Mouse (Mus musculus) heart, postnatal 10 days (tissue): ENCODE measurements around the gene Polr2f. TPM values are rescaled to one million over a fixed set of nuclear protein-coding genes. Genes with fewer than 3 reads are reported as not detected.

ENCODE experiments used
- DNase-seq, 2 experiments: peaks; one replicate each; pipeline ENCODE4 v3.0.0; 2021
- intact Hi-C: fragments of 180-260 bp; cut with DNase I; formaldehyde crosslinking; loops from one replicate; pipeline ENCODE4 v1.15.1; 2025
- total RNA-seq, 2 experiments: library from RNA; stranded (reverse); gene quantifications; 2 replicates each; pipeline ENCODE4 v1.2.3; 2021

The Polr2f gene
- total RNA-seq, 2 experiments from 2014 or later: 118 to 130 TPM

DNA sequence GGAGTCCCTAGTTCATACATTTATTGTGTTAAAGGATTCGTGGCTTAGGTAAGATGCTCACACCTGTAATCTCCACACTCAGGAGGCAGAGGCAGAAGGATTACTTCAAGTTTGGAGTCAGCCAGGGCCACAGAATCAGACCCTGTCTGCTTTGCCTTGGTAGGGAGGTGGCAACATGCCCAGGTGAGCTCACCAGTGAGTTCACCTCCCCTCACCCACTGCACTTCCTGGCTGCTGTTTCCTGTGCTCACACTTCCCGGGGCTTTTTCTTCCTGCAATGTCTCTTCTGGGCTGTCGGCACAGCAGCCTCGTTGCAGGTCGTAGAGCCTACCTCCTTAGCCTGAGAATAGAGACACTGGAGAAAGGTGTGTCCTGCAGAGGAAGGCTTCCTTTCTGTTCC is 25.5 kb upstream of the Polr2f start:
- intact Hi-C loops: no loop called here
- DNase-seq: peak in 1 of 2 experiments; percentile 53

DNA sequence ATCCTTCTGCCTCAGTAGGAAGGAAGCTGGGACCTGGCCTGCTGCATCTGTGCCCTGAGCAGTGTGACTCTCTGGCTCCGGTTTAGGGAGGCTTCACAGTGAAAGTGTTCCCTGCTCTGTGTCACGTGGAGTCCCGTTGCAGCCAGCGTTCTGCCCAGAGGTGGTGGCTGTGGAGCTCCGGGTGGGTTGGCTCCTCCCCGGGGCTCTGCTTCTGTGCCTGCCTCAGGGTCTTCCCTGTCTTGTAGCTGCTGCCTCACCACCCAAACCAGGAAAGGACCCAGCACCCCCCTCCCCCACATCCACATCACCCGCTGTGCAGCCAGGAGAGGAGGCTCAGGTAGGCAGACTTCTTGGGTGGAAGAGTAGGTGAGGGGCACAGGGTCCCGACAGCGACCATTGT is 21.3 kb upstream of the Polr2f start:
- intact Hi-C loops: no loop called here
- DNase-seq: peak in 1 of 2 experiments; percentile 12

DNA sequence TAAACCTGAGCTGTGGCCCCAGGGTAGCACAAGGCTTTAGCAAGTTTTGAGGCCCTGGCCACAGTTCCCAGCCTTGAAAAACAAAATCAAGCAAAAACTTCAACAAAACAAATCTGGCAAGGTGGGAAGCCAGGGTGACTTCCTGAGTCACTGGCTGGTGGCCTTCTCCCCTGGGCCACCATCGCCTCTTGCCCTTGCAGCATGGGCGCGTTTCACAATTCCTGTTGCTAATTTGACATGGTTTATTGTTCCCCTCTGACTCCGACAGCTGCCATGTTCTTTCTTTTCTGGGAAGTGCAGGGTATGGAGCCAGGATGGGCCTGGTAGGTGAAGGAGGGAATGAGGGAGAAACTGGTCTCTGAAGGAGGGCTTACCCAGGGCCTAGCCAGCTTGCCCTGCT is 18.7 kb upstream of the Polr2f start:
- no peak for DNase-seq
- intact Hi-C loops: no loop called here

DNA sequence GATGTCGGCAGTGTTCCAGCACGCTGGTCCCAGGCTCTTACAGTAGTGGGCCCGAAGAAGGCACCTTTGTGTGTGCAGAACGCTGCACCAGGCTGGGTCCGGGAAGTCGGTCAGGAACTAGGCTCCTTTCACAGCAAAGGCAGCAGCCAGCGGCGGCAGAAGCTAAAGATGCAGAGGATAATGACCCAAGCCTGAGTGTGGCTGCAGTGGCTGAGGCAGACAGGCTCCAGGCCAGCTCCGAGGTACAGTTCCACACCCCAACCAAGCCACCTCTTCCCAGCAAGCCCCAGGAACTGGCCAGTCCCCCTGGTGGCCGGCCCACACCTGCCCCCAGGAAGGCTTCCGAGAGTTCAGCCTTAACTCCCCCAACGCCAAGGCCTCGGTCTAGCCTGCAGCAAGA is 18.3 kb upstream of the Polr2f start:
- DNase-seq: no peak
- intact Hi-C loops: no loop called here

DNA sequence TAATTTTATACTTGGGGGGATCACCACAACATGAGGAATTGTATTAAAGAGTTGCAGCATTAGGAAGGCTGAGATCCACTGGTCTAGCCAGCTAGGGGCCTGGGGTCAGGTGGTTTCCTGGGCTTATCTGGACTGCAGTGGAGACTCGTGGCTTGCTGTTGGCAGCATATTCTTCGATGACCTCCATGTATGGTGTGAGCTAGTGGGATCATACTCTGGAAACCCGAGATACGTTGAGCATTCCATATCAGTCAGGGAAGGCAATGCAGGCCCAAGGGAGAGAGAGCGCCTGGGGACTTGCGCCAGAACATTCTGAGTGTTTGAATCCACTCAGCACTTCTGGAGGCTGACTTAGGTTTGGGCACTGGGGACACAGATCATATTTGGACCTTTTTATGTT is 17.1 kb upstream of the Polr2f start:
- peak; percentile 76 to 86 for DNase-seq
- intact Hi-C loops: no loop called here

DNA sequence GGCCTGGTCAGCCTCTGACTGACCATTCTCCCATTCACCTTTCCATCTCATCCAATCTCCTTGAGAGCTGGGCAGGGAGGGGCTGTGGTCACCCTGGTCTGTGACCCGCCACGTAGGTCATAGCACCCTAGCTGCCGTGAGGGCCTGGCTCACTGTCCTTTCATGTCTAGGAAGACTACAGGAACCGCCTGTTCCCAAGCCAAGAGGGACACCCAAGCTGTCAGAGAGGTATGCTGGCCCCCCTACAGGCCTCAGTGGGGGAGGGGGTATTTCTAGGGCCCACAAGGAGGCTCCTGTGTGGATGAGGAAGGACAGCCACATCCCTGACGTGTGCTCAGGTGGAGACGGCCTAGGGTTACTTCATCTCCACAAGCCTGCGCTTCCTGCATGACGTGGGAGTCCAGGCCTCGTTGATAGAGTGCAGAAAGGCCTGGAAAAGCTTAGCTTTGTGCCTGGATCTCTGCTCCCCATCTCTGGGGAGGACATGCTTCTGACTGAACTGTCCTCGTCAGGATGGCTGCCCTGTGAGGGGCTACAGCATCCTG is 16.4 kb upstream of the Polr2f start:
- intact Hi-C loops: no loop called here
- DNase-seq: no peak

DNA sequence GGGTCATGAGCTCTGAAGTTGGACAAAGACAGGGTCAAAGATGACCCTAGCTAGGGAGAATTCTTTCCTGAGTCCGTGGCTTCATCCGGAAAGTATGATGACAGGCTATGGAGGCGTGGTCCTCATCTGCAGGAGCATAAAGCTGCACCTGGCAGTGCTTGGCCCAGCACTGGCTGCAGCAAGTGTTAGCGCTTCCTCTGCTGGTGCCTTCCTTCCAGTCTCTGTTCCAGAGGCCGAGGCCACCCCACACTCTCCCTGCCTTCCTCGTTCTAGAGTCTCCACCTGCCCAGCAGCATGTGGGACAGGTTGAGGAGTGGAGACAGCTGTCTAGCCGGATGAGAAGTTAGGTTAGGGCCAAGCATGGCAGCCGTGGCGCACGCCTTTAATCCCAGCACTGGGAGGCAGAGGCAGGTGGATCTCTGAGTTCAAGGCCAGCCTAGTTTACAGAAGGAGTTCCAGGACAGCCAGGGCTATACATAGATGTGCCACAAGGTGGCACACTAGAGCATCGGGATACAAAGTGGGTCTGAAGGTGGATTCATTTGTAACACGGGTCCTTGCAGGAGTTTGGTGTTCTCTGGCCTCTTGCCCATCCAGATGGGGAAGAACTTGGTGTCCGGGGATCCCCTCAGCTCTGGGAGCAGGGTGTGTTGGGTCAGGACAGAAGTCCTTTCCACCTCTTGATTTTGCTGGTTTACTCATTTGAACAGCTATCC is 14.4 kb upstream of the Polr2f start:
- intact Hi-C loops: loop anchor here (1.0 kb wide), 1 partner anchor 33 kb away; no protein-coding TSS in a partner anchor
- DNase-seq: peak; percentile 67 to 77

DNA sequence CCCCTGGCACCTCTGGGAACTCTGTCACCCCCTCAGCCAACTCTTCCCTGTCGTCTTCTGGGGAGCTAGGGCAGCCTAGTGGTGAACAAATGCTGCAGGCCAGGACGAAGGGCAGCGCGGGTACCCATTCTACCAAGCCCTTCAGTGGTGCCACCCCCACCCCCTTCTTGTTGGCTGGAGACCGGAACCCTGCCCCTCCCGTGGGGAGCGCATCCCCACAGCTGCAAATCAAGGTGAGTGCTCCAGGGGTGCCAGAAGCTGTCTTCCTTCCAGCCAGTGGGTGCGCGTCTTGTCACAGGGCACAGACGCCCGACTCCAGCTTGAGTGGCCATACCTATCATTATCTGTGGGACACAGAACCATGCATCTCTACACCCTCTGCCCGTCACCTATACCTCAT is 13.7 kb upstream of the Polr2f start:
- no peak for DNase-seq
- intact Hi-C loops: no loop called here

DNA sequence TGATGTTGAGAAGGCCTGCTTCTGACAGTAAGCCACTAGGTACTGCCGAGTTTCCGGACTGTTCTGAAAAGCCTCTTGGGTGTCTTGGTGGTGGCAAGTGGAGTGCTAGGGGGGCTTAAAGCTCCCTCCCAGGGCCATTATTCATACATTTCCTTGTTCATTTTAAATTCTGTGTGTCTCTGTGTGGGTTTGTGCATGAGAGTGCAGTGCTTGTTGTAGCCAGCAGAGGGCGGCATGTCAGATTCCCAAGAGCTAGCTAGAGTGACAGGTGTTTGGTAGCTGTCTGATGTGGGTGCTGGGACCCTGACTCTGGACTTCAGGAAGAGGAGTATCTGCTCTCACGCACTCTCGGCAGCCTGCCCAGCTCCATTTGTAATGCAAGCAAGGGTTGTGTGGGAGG is 12.6 kb upstream of the Polr2f start:
- intact Hi-C loops: no loop called here
- DNase-seq: no peak

DNA sequence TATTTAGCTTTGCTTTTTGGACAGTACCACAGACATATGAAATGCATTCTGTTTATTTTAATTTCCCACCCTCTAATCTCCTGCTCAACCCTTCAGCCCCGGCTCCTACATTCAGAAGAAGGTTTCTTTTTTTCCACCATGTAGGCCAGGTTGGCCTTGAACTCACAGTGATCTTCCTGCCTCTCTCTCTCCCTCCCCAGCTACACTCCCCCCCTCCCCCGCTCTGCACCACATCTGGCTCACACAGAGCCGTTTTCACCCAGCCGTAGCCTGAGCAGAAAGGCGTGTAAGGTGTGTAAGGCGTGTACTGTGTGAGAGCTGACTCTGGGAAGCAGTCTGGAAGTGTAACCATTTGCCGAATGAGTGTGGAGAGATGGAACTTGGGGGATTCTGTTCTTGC is 11.5 kb upstream of the Polr2f start:
- no peak for DNase-seq
- intact Hi-C loops: no loop called here

DNA sequence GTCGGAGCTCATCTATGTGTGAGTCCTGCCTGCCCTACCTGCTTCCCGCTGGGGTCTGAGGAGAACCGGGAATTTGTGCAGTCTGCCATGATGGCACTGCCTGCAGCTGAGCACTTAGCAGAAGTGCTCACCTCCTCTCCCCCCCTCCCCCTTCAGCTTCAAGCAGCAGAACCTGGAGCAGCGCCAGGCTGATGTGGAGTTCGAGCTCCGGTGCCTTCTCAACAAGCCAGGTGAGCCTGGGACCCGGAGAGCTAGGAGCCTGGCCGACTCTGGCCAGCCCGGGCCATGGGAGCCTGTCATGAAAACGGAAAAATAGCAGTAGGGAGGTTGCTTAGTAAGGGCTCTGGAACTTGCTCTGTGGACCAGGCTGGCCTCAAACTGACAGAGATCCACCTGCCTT is 10.0 kb upstream of the Polr2f start:
- intact Hi-C loops: no loop called here
- no peak for DNase-seq

DNA sequence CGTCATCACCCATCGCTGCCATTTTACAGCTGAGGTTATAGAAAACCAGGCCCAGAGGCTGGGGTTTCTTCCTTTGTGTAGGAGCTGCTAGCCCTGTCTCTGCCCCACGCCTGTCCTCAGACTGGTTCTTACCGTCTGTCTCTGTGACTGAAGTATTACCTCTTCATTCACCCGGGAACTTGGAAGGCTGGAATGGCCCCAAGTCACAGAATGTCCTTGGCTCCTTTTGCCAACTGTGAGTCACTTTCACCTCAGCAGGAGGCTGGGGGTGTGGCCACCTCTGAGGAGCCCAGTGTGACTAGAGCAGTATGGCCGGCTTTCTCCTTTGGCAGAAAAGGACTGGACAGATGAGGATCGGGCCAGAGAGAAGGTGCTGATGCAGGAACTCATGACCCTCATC is 9.4 kb upstream of the Polr2f start:
- peak; percentile 84 to 90 for DNase-seq
- intact Hi-C loops: no loop called here

DNA sequence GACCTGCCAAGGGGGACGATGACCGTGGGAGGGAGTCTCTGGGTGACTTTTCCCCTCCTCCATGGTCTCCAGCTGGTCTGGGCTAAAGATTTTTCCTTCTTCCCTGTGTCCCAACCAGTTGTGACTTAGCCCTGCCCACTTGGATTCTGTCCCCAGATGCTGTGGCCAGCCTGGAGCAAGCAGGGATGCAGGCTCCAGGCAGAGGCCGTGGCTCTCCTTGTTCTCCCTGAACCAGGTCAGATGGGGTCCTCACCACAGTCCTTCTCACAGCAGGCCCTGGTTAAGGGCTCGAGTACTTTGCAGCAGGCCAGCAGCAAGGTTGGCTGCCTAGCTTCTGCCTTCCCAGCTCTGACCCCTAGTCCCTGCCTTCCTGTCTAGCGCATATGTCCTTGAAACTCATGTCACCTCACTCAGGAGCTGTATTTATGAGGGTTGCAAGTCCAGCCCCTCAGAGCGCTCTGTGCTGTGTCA is 7.6 kb upstream of the Polr2f start:
- intact Hi-C loops: no loop called here

DNA sequence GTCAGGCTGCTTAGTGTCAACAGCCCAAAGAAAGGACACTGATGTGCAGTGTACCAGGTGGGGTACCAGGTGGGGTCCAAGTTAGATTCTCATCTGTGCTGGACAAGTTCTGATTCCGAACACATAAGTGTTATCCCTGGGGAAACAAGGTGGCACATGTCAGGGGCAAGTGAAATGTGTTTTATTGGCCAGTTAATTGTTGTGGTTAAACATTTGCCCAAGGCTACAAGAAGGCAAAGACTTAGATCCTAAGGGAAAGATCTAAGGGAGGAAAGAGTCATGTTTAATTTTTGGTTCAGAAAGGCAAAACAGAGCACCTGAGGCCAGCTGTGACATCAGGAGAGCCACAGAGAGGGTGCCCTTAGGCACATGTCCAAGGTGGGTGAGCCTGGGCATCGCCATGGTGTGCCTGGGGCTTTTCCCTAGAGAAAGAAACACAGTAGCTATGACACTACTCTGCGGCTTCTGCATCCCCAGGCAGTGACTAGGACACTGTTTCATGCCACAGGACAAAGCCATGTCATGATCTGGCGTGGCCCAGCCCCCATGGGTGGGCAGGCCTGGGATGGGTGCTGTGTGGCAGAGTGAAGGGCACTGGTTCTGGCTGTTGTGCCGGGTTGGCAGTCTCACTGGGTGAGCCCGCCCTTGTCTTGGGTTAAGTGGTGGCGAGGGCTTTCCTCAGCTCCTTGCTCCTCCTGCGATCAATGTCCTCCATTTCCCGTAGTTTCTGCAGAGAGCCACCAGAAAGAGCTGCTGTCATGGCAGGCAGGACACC is 6.1 kb upstream of the Polr2f start:
- no peak for DNase-seq
- intact Hi-C loops: no loop called here

More for the DNA sequence above, 7.6 kb upstream of the Polr2f start:
- DNase-seq: peak; percentile 71 to 73

DNA sequence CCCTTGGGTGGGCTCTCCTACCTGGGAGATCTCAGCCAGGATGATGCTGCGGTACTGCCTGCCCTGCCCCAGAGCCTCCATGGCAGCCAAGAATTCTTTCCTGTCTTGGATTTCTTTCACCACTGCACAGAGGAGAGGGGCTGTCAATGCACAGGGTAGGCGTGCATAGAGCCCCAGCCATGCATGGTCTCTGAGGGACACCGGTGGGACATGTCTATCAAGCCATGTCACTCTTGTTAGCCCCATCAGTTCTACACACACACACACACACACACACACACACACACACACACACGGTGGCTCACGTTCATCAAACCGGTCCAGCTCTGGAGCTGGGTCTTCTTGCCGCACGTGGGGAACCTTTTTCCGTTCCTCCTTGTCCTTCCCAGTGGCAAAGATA is 5.5 kb upstream of the Polr2f start:
- intact Hi-C loops: no loop called here
- DNase-seq: no peak

DNA sequence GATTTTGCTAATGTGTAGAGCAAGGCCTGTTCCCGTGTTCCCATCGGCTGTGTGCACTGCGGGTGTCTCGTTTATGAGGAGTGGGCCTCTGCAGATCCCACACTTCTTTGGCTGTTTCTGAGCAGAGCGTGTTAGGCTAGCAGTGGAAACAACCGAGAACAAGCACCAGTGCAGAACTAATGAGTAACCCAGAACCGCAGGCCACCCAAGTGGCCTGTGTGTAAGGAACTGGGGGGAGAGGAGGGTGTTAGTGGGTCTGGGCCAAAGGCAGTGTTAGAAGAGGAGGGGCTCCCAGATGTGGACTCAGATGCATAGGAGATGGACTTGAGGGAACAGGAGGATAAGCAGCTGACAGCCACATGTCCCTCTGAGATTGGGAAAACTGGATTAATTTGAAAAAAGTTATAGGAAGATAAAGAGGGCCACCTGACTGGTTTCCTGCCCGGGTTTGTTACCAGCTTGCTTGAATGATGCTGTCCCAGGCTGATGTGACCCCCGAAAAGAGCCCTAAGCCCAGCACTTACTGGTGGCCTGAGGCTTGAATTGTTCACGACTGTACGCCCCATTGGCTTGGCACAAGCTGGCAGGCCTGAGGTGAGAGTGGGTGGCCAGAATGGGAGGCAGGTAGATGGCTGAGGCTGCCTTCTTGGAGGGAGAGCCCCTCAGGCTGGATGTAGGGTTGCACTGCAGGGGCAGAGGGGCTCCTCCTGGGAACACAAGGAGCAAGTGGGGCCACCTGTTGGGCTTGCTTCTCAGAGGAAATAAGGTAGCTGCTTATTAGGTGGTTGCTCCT is 4.8 kb upstream of the Polr2f start:
- intact Hi-C loops: no loop called here

DNA sequence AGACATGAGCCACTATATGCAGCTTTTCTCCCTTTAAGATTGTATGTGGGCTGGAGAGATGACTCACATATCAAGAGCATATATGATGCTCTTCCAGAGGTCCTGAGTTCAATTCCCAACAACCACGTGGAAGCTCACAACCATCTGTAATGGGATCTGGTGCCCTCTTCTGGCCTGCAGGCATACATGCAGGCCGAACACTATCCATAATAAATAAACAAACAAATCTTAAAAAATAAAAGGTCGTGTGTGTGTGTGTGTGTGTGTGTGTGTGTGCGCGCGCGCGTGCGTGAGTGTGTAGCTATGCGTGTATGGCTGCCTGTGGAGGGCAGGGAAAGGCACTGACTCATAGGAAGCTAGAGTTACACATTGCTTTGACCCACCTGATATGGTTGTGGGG is 1.2 kb upstream of the Polr2f start:
- DNase-seq: no peak
- intact Hi-C loops: loop anchor here (10.0 kb wide), 1 partner anchor 225 kb away; the partner anchor contains the start of gene Pdxp

More for the DNA sequence above, 4.8 kb upstream of the Polr2f start:
- no peak for DNase-seq

DNA sequence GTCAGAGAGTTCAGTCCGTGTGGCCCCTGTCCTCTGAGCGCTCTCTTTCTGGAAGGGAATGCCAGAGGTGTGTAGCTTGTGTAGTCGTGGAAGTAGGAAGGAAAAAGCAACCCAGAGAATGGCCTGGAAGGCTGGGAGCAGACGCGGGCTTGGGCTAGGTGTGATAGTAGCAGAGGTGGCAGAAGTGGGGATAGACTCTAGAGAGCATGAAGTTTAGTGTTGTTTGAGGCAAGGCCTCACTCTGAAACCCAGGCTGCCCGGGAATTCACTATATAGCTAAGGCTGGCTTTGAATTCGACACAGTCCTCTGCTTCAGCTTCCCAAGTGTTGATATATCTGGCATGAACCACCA is 733 bp downstream of the Polr2f start:
- no peak for DNase-seq
- intact Hi-C loops: loop anchor here (10.0 kb wide), 1 partner anchor 227 kb away; the partner anchor contains the start of gene Pdxp

DNA sequence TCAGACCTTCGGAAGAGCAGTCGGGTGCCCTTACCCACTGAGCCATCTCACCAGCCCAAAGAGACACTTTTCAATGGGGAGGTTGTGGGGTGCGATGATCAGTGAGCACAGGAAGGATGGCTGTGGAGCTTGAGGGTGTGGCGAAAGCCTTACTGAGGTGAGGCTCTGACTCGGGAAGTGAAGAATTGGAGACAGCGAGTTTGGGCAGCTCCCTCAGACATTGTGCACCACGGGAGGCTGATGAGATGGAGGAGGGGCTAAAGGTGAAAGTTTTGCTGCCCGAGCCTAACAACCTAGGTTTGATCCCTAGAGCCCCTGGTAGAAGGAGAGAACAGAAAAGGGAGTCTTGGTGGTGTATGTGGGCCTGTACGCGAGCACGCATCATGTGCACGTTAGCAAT is 2.5 kb downstream of the Polr2f start:
- intact Hi-C loops: loop anchor here (10.0 kb wide), 1 partner anchor 229 kb away; the partner anchor contains the start of gene Pdxp

DNA sequence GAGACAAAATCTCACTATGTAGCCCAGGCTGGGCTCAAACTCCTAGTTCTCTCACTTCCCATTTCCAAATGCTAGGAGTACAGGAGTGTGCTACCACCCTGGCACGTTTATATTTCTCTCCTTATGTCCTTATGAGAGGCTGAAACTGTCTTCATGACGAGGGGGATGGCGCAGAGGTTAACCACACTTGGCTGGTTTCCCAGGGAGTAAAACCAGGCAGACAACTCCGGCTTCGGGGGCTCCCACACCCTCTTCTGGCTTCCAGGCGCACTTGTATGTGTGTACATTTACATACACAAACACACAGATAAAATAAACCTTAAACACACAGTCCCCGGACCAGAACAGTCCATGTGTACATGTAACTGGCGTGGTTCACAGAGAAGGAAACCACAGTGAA is 3.2 kb downstream of the Polr2f start:
- DNase-seq: no peak
- intact Hi-C loops: loop anchor here (10.0 kb wide), 1 partner anchor 229 kb away; the partner anchor contains the start of gene Pdxp

More for the DNA sequence above, 2.5 kb downstream of the Polr2f start:
- DNase-seq: no peak

DNA sequence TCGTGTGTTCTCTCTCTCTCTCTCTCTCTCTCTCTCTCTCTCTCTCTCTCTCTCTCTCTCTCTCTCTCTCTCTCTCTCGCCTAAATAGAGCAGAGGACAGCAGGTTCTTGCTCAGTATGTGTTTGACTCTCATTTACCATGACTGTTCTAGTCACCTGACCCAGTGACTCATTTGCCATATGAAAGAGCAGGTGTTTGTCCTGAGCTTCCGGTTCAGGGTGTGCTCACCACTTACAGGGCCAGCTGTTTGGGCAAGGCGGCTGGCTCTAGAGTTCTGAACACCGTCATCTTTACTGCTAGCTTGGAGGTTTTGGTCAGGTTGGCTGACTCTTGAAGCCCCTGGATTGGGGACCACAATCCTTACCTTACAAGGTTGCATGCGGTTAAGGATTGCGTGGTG is 4.7 kb downstream of the Polr2f start:
- intact Hi-C loops: loop anchor here (1.0 to 10.0 kb wide), 2 partner anchors 50 to 231 kb away; partner anchors contain the start of gene Pdxp
- no peak for DNase-seq
